Mouse (Mus musculus) bone marrow macrophage, adult 2 months (primary cell): ENCODE data around the gene Sgca.

Source experiments
- CTCF ChIP-seq: IDR thresholded peaks from 2 replicates; pipeline ENCODE4 v1.5.1; 2012; ENCODE audit warnings: low read depth, mild to moderate bottlenecking, low read length, moderate library complexity
- POLR2A ChIP-seq: IDR thresholded peaks from 2 replicates; pipeline ENCODE4 v1.6.1; 2012; ENCODE audit warnings: mild to moderate bottlenecking, low read depth, low read length, borderline replicate concordance

- TF ChIP-seq CTCF (no peak), POLR2A (no peak)
Observed at GRCm38 (mm10) chr11:94930151-94930550, 46.0 kb downstream of the Sgca start.
